Mouse (Mus musculus): ENCODE data around the gene Endov.

GRCm38 (mm10) chr11:119477876-119478275 is 13.3 kb upstream of the Endov start:
- TF ChIP-seq GATA1 (IDR thresholded peaks at IDR 0.05; ENCODE audit: borderline replicate concordance, low read length) (no peak), FLI1 (IDR thresholded peaks at IDR 0.05; ENCODE audit: low read length) (no peak)
